Mouse (Mus musculus): ENCODE data around the gene Xab2. TPM values are rescaled to one million over a fixed set of nuclear protein-coding genes. Genes with fewer than 3 reads are reported as not detected.
"Not testable (repeated sequence)": the region's sequence is repeated elsewhere in the genome, so short reads cannot be mapped to it uniquely, and the experiment has no call there.

Xab2 gene
- total RNA-seq, 2 experiments from 2014 or later, result 8.8 to 30.6 TPM

- ATAC-seq (replicated peaks; ENCODE audit: low FRiP score, poor library complexity, severe bottlenecking), result no peak
Observed at GRCm38 (mm10) chr8:3622119-3622518, 1.0 kb upstream of the Xab2 start.

GRCm38 (mm10) chr8:3609816-3610150 is 11.3 kb downstream of the Xab2 start:
- ATAC-seq (replicated peaks; ENCODE audit: low FRiP score, poor library complexity, severe bottlenecking), result no peak

DNA sequence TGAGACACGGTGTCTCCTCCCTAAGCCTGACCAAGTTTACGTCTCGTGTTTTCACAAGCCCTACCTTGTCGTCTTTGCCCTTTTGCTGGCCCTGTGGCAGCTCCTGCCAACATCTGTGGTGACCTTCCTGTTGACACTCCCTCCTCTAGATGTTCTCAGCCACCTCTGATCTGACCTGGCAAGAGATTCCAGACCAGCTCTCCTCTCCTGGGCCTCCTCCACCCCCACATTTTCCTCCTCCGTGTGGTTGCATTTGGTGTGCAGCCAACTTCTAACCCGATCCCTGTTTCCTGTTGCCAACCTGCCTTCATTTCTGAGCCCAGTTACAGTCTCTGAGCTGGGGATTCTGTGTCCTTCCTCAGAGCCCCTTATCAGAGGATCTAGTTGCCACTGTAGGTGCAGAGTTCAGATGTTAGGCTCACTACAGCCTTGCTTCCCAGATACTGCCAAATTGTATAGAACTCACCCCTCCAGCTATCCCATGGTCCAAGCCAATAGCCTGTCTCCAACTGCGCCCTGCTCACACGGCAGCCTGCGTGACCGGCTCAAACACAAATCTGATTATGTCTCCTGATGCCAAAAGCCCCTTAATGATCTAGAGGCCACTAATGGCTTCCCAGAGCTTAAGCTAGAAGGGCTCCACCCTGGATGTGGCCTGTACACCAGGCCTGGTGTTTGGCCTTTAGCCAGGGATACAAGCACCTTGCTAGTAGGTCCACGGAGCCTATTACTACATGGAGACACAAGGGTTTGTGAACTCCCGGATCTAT is 11.9 kb downstream of the Xab2 start:
- ATAC-seq (replicated peaks; ENCODE audit: low FRiP score, poor library complexity, severe bottlenecking), result no peak

DNA sequence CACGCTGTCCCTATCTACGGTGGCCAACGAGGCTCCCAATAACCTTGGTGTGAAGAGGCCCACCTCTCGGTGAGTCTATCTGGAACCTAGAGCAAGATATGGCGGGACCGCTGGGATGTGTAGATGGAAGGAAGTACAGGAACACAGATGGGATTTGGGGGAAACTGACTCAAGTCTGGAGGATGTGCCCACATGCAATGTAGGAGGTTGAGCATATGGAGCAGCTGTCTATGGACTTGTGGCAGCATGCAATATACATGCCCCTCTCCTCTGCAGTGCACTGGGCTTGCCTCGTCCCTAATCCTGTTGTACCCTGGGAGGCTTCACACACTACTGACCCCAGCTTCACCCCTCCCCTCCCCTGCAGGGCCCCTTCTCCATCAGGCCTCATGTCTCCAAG is 13.3 kb downstream of the Xab2 start:
- ATAC-seq (replicated peaks; ENCODE audit: low FRiP score, poor library complexity, severe bottlenecking), result no peak

- ATAC-seq (replicated peaks; ENCODE audit: low FRiP score, poor library complexity, severe bottlenecking), result no peak
Observed at GRCm38 (mm10) chr8:3606593-3606992, 14.5 kb downstream of the Xab2 start.

DNA sequence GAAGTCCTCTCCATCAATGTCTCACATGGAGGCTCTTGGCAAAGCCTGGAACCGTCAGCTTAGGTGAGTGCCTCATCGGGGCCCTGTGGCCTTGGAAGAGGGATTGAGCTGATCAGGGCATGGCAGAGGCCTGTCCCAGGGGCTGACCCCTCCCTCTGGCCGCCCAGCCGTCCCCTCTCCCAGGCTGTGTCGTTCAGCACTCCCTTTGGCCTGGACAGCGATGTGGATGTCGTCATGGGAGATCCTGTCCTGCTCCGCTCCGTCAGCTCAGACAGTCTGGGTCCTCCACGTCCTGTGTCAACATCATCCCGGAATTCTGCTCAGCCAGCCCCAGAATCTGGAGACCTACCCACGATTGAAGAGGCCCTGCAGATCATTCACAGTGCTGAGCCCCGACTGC is 17.7 kb downstream of the Xab2 start:
- ATAC-seq (replicated peaks; ENCODE audit: low FRiP score, poor library complexity, severe bottlenecking), result no peak

DNA sequence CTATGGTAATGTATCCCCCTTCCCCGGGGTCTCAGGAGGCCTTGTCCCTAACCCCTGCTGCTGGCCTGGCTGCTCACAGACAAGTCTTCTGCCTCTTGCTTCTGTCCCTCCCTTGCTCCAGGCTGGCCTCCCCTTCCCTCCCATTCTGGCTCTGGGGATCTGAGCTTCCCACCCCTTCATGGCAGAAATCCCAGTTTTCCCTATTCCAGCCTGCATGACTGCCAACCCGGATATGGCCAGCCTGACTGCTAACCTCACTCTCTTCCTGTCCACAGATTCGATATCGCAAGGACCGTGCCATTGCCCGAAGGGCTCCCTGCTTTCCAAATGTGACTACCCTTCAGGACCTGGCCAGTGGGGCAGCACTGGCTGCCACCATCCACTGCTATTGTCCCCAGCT is 20.7 kb downstream of the Xab2 start:
- no peak for ATAC-seq (replicated peaks; ENCODE audit: low FRiP score, poor library complexity, severe bottlenecking)

DNA sequence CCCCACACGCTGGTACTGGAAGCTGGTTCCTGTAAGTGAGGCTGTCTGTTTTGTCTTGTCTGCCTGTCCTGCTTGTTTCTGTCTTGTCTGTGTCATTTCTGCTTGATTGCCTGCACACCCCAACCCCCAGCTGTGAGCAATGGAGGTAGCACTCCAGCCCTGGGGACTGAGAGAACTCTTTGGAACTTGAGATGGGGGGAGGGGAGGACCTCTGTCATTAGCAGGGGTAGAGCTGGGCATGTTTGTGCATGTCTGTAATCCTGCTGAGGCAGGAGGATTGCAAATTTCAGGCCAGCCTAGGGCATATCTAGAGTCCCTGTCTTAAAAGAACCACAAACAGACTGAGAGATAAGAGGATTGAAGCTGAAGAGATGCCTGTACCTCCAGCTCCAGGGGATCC is 21.9 kb downstream of the Xab2 start:
- ATAC-seq (replicated peaks; ENCODE audit: low FRiP score, poor library complexity, severe bottlenecking), result no peak

GRCm38 (mm10) chr8:3598054-3598453 is 23.1 kb downstream of the Xab2 start:
- no peak for ATAC-seq (replicated peaks; ENCODE audit: low FRiP score, poor library complexity, severe bottlenecking)

GRCm38 (mm10) chr8:3594466-3594865 is 26.6 kb downstream of the Xab2 start:
- ATAC-seq (replicated peaks; ENCODE audit: low FRiP score, poor library complexity, severe bottlenecking), result no peak

GRCm38 (mm10) chr8:3593470-3593869 is 27.6 kb downstream of the Xab2 start:
- ATAC-seq (replicated peaks; ENCODE audit: low FRiP score, poor library complexity, severe bottlenecking), result no peak

- no peak for ATAC-seq (replicated peaks; ENCODE audit: low FRiP score, poor library complexity, severe bottlenecking)
Observed at GRCm38 (mm10) chr8:3588258-3588633, 32.9 kb downstream of the Xab2 start.

GRCm38 (mm10) chr8:3587391-3588257 is 33.5 kb downstream of the Xab2 start:
- ATAC-seq (replicated peaks; ENCODE audit: low FRiP score, poor library complexity, severe bottlenecking), result peak; percentile 35; the same call in 1 of the 2 replicates

- ATAC-seq (replicated peaks; ENCODE audit: low FRiP score, poor library complexity, severe bottlenecking), result no peak
Observed at GRCm38 (mm10) chr8:3586993-3587390, 34.1 kb downstream of the Xab2 start, which contains the start of gene Camsap3. Gene Camsap3 (plus strand): TSS chr8:3587293.

GRCm38 (mm10) chr8:3586452-3586851 is 34.7 kb downstream of the Xab2 start:
- ATAC-seq (replicated peaks; ENCODE audit: low FRiP score, poor library complexity, severe bottlenecking), result no peak

DNA sequence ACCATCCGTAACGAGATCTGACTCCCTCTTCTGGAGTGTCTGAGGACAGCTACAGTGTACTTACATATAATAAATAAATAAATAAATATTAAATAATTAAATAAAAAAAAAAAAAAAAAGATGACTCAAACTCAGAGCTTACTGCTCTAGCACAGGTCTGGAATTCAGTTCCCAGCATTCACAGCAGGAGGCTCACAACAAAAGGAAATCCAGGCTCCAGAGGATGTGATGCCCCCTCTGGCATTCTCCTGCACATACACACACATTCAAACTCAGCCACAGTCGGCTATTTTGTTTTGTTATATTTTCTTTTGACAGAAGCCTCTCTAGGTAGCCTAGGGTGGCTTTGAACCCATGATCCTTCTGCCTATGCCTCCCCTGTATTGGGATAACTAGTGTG is 39.2 kb downstream of the Xab2 start:
- not testable (repeated sequence) for ATAC-seq (replicated peaks; ENCODE audit: low FRiP score, poor library complexity, severe bottlenecking)

DNA sequence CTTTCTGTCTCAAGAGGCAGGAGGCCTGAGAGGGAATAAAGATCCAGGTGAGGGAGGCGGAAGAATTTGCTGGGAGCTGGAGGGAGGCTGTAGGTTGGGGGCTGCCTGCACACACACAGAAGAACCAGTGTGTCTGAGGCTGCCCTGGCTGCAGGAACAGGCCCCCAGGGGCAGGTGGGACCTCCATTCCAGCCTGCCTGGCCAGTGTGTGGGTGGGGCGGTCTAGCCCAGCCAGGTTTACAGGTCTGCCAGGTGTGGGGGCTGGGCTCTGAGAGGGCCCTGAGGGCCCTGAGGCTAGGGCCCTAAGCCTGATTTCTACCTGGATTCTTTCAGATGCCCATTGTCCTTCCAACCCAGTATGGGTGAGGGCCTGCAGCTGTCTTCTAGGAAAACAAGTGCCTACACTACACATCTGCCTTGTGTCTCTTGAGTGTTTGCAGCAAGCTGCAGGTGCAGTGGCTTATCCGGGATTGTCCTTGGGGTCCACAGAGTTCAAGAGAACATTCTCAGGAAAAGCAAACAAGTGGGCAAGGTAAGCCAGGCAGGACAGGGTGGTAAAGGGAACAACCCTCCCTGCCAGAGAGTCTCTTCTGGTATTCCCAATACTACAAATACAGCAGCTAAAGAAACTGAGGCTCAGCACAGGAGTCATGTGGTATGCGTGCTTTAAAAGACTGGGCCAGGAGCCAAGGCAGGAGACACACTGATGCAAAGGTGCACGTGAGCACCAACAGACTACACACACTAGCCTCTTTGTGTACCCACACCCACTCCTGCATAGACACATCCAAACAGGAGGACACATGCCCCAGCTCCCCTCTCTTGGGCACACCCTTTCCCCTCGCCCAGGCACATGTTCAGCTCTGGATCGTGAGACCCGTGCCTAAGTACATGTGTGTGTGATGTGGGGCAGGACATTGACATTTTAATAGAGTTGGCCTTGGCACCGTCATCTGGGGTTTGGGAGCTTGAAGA is 41.4 kb downstream of the Xab2 start:
- 0 out of 2 replicates have a peak, but pooled peaks have one; percentile 27 for ATAC-seq (replicated peaks; ENCODE audit: low FRiP score, poor library complexity, severe bottlenecking)

DNA sequence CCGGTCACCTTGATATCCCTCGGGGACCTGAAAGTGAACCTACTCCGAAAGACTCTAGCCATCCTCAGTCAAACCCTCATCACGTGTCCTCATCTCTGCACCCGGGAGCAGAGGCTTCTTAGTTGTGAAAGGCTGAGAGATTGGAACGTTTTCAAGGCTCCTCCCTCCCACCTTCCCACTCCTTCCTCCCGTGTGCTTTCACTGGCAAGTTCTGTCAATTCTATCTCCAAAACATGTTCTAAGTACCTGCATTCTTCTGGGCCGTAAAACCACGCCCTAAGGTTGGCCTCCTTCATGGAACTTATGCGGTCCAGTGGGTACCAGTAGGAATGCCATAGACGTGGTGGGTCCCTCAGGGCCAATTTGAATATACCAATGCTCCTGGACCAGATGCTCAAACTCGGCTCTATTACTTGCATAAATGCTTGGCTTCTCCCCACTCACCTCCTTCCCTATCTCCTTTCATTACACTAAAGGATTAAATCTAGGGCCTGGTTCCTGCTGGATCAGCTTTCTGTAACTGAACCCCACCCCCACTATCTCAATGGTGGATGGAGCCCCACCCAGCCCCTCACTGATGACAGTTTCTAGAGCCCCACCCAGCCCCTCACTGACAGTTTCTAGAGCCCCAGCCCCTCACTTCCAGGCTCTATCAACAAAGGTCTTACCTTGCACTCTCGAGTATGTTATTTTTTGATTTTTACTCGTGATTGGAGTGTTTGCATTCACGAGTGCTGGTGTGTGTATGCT is 44.7 kb downstream of the Xab2 start:
- ATAC-seq (replicated peaks; ENCODE audit: low FRiP score, poor library complexity, severe bottlenecking), result no peak

DNA sequence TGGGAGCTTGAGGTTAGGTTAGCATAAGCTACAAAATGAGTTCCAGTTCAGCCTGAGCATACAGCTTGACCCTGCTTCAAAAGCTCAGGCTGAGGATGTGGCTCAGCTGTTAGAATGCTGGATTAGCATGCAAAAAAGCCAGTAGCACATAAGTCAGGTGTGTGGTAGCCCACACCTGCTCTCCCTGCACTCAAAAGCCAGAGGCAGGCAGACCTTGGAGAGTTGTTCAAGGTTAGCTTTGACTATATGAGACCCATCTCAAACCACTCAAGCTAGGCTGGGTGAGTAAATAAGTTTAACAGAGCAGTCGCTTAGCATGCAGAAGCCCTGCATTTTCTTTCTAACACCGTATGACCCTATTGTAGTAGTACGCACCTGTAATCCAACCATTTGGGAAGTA is 46.6 kb downstream of the Xab2 start:
- no peak for ATAC-seq (replicated peaks; ENCODE audit: low FRiP score, poor library complexity, severe bottlenecking)

Measured in erythroid progenitor cell, adult 5-6 weeks (primary cell).